Comparison of ENCODE assay signal across 12 mouse cellular contexts in genomic region chr5:31297047-31297757, GRCm38 (mm10). TPM values are rescaled to one million over a fixed set of nuclear protein-coding genes. Genes with fewer than 3 reads are reported as not detected.
A peak's percentile ranks its signal among the peaks of the same experiment; 100 is the strongest.
DNase-seq lines count a peak whose midpoint lies in the region; ATAC-seq lines count a peak whose summit lies in the region.
"Had no signal": no experiment of that assay in that cellular context is flagged by ENCODE, and none has a peak within 500 bp of the region (broad histone marks: within the 10 kb centered on the region; RNA-seq: fewer than 3 reads in every experiment).

Gene Gckr, plus strand, starts transcription at chr5:31297443.

- no peak for ATAC-seq in midbrain, embryonic 16.5 days

- peak within 1 kb of the TSS; percentile 93 for H3K4me2 ChIP-seq in midbrain, embryonic 16.5 days (ENCODE audit: low read length)

- peak within 1 kb of the TSS; percentile 95 for H3K27ac ChIP-seq in forebrain, embryonic 10.5 days
- H3K27ac ChIP-seq in limb, embryonic 10.5 days: no peak within 1 kb of the TSS
- peak within 1 kb of the TSS; percentile 87 for H3K27ac ChIP-seq in midbrain, embryonic 16.5 days (ENCODE audit: low read length)

- WGBS in forebrain, embryonic 10.5 days: 85% methylated on average over 13 of the region's 13 CpGs
- 82% methylated on average over 13 of the region's 13 CpGs for WGBS in limb, embryonic 10.5 days
- WGBS in midbrain, embryonic 16.5 days: 82% methylated on average over 13 of the region's 13 CpGs

- peak; percentile 18 for DNase-seq in cerebellum, adult 11-12 months
- DNase-seq in cerebellum, postnatal 4 days (ENCODE audit: low spot score in 2 of 2): no peak
- DNase-seq in forebrain, embryonic 10.5 days (ENCODE audit: extremely low spot score, low spot score): no peak
- DNase-seq in limb, embryonic 10.5 days (ENCODE audit: low spot score): no peak
- DNase-seq in embryo, embryonic 10.5 days (ENCODE audit: low spot score): no peak
- DNase-seq in ovary, postnatal 36 days (ENCODE audit: low spot score): no peak
- no peak for DNase-seq in left cerebral cortex, adult 8-10 months (ENCODE audit: low spot score in 2 of 2)
- DNase-seq: cerebellum, adult 18-20 months; left cerebral cortex, postnatal 4 days; thymus, adult 18-20 months had no signal

- H3K4me3 ChIP-seq in forebrain, embryonic 10.5 days: peak within 1 kb of the TSS; percentile 95
- H3K4me3 ChIP-seq in limb, embryonic 10.5 days: peak within 1 kb of the TSS; percentile 75; the same call in 1 of the 2 replicates
- H3K4me3 ChIP-seq in midbrain, embryonic 16.5 days (ENCODE audit: low read depth, low read length): peak within 1 kb of the TSS; percentile 89

- no peaks in the 10 kb centered on the region for H3K9me3 ChIP-seq in forebrain, embryonic 10.5 days
- H3K9me3 ChIP-seq in limb, embryonic 10.5 days (replicated peaks): no peaks in the 10 kb centered on the region
- H3K9me3 ChIP-seq in midbrain, embryonic 16.5 days (replicated peaks; ENCODE audit: control insufficient read depth, low read length, poor library complexity, severe bottlenecking): no peaks in the 10 kb centered on the region

- H3K9ac ChIP-seq in midbrain, embryonic 16.5 days (ENCODE audit: low read depth, low read length): peak within 1 kb of the TSS; percentile 96

- H3K27me3 ChIP-seq in forebrain, embryonic 10.5 days (ENCODE audit: poor library complexity, severe bottlenecking): no peaks in the 10 kb centered on the region
- no peaks in the 10 kb centered on the region for H3K27me3 ChIP-seq in limb, embryonic 10.5 days (ENCODE audit: low read depth, poor library complexity, severe bottlenecking)
- H3K27me3 ChIP-seq in midbrain, embryonic 16.5 days (ENCODE audit: control insufficient read depth, insufficient read depth, low read depth, low read length): no peaks in the 10 kb centered on the region

- peaks cover 37% of the 10 kb centered on the region for H3K4me1 ChIP-seq in forebrain, embryonic 10.5 days
- H3K4me1 ChIP-seq in limb, embryonic 10.5 days: peaks cover 25% of the 10 kb centered on the region
- peaks cover 16% of the 10 kb centered on the region for H3K4me1 ChIP-seq in midbrain, embryonic 16.5 days (ENCODE audit: control insufficient read depth, insufficient read depth, low read length)

- H3K36me3 ChIP-seq in forebrain, embryonic 10.5 days (replicated peaks): peaks cover 24% of the 10 kb centered on the region
- peaks cover 22% of the 10 kb centered on the region for H3K36me3 ChIP-seq in limb, embryonic 10.5 days
- no peaks in the 10 kb centered on the region for H3K36me3 ChIP-seq in midbrain, embryonic 16.5 days (ENCODE audit: control insufficient read depth, insufficient read depth, low read length)

RNA-seq across cellular contexts. Expression of gene Gckr, which starts in this region (rescaled TPM):
- 0.30 and 0.37 TPM in 2 replicates for polyA plus RNA-seq in forebrain, embryonic 10.5 days (2016; fragmentation: Nextera tagmentation; extraction: Ambion mirVana)
- polyA plus RNA-seq in limb, embryonic 10.5 days (2016; fragmentation: Nextera tagmentation; extraction: Ambion mirVana): 0.31 TPM in 1 of 2 replicates, not detected in the other
- 0.42 and 1.6 TPM in 2 replicates for polyA plus RNA-seq in midbrain, embryonic 16.5 days (2015; fragmentation: Nextera tagmentation; extraction: Ambion mirVana)
- total RNA-seq in left cerebral cortex, adult 8-10 months (2022): under 1 TPM in 2 of 4 experiments, not detected in 2; 0.11 to 0.44 TPM
- total RNA-seq: granulocyte monocyte progenitor cell, adult 5-6 weeks had no signal
